Mouse (Mus musculus) MEL (cell line): ENCODE results near the gene Olfr279. TPM values are rescaled to one million over a fixed set of nuclear protein-coding genes. Genes with fewer than 3 reads are reported as not detected.

Experiments
- DNase-seq: peaks from one replicate; pipeline ENCODE4 v3.0.0; 2011; ENCODE audit warnings: low read depth, low spot score
- H3K27ac ChIP-seq: 2 replicates; pipeline ENCODE4 v1.5.1; 2012; ENCODE audit warnings: low read depth, mild to moderate bottlenecking, control low read depth, low read length, moderate library complexity; ENCODE audit not compliant: control insufficient read depth
- H3K27me3 ChIP-seq, 2 experiments: fragments of 150-350 bp in 1 of 2; sonication (generic) in 1 of 2; 2 replicates each; pipeline ENCODE4 v1.6.1; 2012; ENCODE audit warnings: low read length in 2 of 2, mild to moderate bottlenecking in 2 of 2, improper control_type of control experiment in 1 of 2, moderate library complexity in 1 of 2; ENCODE audit not compliant: insufficient read depth in 2 of 2, control insufficient read depth in 1 of 2
- H3K36me3 ChIP-seq, 2 experiments: 2 replicates each; pipeline ENCODE4 v1.6.1; 2012 to 2014; ENCODE audit warnings: low read length in 2 of 2, improper control_type of control experiment in 1 of 2, inconsistent platforms in 1 of 2, mild to moderate bottlenecking in 1 of 2; ENCODE audit not compliant: insufficient read depth in 2 of 2, control insufficient read depth in 1 of 2
- H3K4me1 ChIP-seq, 2 experiments: fragments of 150-350 bp in 1 of 2; sonication (generic) in 1 of 2; 2 replicates each; pipeline ENCODE4 v1.6.1; 2012; ENCODE audit warnings: low read length in 2 of 2, improper control_type of control experiment in 1 of 2, mild to moderate bottlenecking in 1 of 2; ENCODE audit not compliant: insufficient read depth in 2 of 2, control insufficient read depth in 1 of 2
- H3K4me3 ChIP-seq, 2 experiments: fragments of 150-350 bp in 1 of 2; sonication (generic) in 1 of 2; 2 replicates each; pipeline ENCODE4 v1.5.1; 2012; ENCODE audit warnings: low read depth in 2 of 2, low read length in 2 of 2, mild to moderate bottlenecking in 2 of 2, moderate library complexity in 2 of 2, control low read depth in 1 of 2, improper control_type of control experiment in 1 of 2; ENCODE audit not compliant: control insufficient read depth in 1 of 2, insufficient read depth in 1 of 2
- H3K79me2 ChIP-seq: 2 replicates; pipeline ENCODE4 v1.6.1; 2012; ENCODE audit warnings: mild to moderate bottlenecking, low read length, moderate library complexity; ENCODE audit not compliant: control insufficient read depth, poor library complexity, insufficient read depth
- H3K9ac ChIP-seq: 2 replicates; pipeline ENCODE4 v1.6.1; 2012; ENCODE audit warnings: low read depth, mild to moderate bottlenecking, control low read depth, low read length, moderate library complexity; ENCODE audit not compliant: control insufficient read depth, poor library complexity, severe bottlenecking
- H3K9me3 ChIP-seq: fragments of 150-350 bp; sonication (generic); replicated peaks from 2 replicates; pipeline ENCODE4 v1.6.1; 2012; ENCODE audit warnings: mild to moderate bottlenecking, low read length, improper control_type of control experiment, moderate library complexity; ENCODE audit not compliant: insufficient read depth
- CHD1 ChIP-seq: IDR thresholded peaks from 2 replicates; pipeline ENCODE4 v1.6.1; 2012; ENCODE audit warnings: low read depth, mild to moderate bottlenecking, inconsistent platforms, low read length, improper control_type of control experiment
- CHD2 ChIP-seq: IDR thresholded peaks from 2 replicates; pipeline ENCODE4 v1.6.1; 2011; ENCODE audit warnings: low read length, improper control_type of control experiment
- CTCF ChIP-seq, 3 experiments: IDR thresholded peaks in 2 of 3; conservative IDR thresholded peaks in 1 of 3; 2 replicates each; pipeline ENCODE4 v1.5.1; 2011 to 2012; ENCODE audit warnings: low read length in 3 of 3, low read depth in 2 of 3, mild to moderate bottlenecking in 2 of 3, improper control_type of control experiment in 1 of 3, inconsistent platforms in 1 of 3, mixed read lengths in 1 of 3, moderate library complexity in 1 of 3; ENCODE audit not compliant: control insufficient read depth in 1 of 3, insufficient read depth in 1 of 3, poor library complexity in 1 of 3, severe bottlenecking in 1 of 3
- E2F4 ChIP-seq: IDR thresholded peaks from 2 replicates; pipeline ENCODE4 v1.6.1; 2011; ENCODE audit warnings: low read depth, low read length, improper control_type of control experiment, borderline replicate concordance
- EP300 ChIP-seq, 2 experiments: IDR thresholded peaks; 2 replicates each; pipeline ENCODE4 v1.6.1; 2011; ENCODE audit warnings: improper control_type of control experiment in 2 of 2, low read length in 2 of 2, low read depth in 1 of 2, mild to moderate bottlenecking in 1 of 2
- ETS1 ChIP-seq: IDR thresholded peaks from 2 replicates; pipeline ENCODE4 v1.6.1; 2012; ENCODE audit warnings: low read depth, mild to moderate bottlenecking, inconsistent platforms, low read length, improper control_type of control experiment, moderate library complexity
- MAX ChIP-seq: IDR thresholded peaks from 2 replicates; pipeline ENCODE4 v1.6.1; 2011; ENCODE audit warnings: low read length, improper control_type of control experiment
- MEF2A ChIP-seq: IDR thresholded peaks from 2 replicates; pipeline ENCODE4 v1.6.1; 2014; ENCODE audit warnings: low read depth, mild to moderate bottlenecking, inconsistent platforms, low read length, improper control_type of control experiment; ENCODE audit not compliant: poor library complexity, insufficient replicate concordance, severe bottlenecking; ENCODE audit errors: extremely low read depth
- MXI1 ChIP-seq: IDR thresholded peaks from 2 replicates; pipeline ENCODE4 v1.6.1; 2011; ENCODE audit warnings: mild to moderate bottlenecking, low read depth, low read length, improper control_type of control experiment
- MYB ChIP-seq: IDR thresholded peaks from 2 replicates; pipeline ENCODE4 v1.6.1; 2011; ENCODE audit warnings: mild to moderate bottlenecking, low read depth, low read length, improper control_type of control experiment
- MYC ChIP-seq: IDR thresholded peaks from 2 replicates; pipeline ENCODE4 v1.6.1; 2011; ENCODE audit warnings: low read depth, mild to moderate bottlenecking, low read length, improper control_type of control experiment, moderate library complexity
- NELFE ChIP-seq: IDR thresholded peaks from 2 replicates; pipeline ENCODE4 v1.6.1; 2011; ENCODE audit warnings: low read depth, low read length, improper control_type of control experiment
- POLR2AphosphoS2 ChIP-seq: IDR thresholded peaks from 2 replicates; pipeline ENCODE4 v1.6.1; 2011; ENCODE audit warnings: low read length, improper control_type of control experiment
- RAD21 ChIP-seq: IDR thresholded peaks from 2 replicates; pipeline ENCODE4 v1.6.1; 2011; ENCODE audit warnings: mild to moderate bottlenecking, low read depth, low read length, improper control_type of control experiment
- SIN3A ChIP-seq: IDR thresholded peaks from 2 replicates; pipeline ENCODE4 v1.6.1; 2012; ENCODE audit warnings: low read length, improper control_type of control experiment, inconsistent platforms
- SMC3 ChIP-seq: IDR thresholded peaks from 2 replicates; pipeline ENCODE4 v1.6.1; 2011; ENCODE audit warnings: low read depth, low read length, improper control_type of control experiment
- TAL1 ChIP-seq: IDR thresholded peaks from 2 replicates; pipeline ENCODE4 v1.6.1; 2012; ENCODE audit warnings: mild to moderate bottlenecking, inconsistent platforms, low read length, moderate library complexity, mixed read lengths
- USF1 ChIP-seq: IDR thresholded peaks from 2 replicates; pipeline ENCODE4 v1.6.1; 2014; ENCODE audit warnings: low read depth, mild to moderate bottlenecking, inconsistent platforms, low read length, improper control_type of control experiment, moderate library complexity
- USF2 ChIP-seq, 2 experiments: IDR thresholded peaks; 2 replicates each; pipeline ENCODE4 v1.6.1; 2011 to 2012; ENCODE audit warnings: improper control_type of control experiment in 2 of 2, low read length in 2 of 2, borderline replicate concordance in 1 of 2, inconsistent platforms in 1 of 2, low read depth in 1 of 2, mild to moderate bottlenecking in 1 of 2; ENCODE audit not compliant: insufficient read depth in 1 of 2
- polyA plus RNA-seq, 2 experiments: library from polyadenylated mRNA; stranded (reverse) in 1 of 2; unstranded in 1 of 2; fragments of >175 nt in 1 of 2; fragments of >200 nt in 1 of 2; gene quantifications; 2 replicates each; pipeline versions ENCODE4 v1.2.1 to v1.2.4; 2012; ENCODE audit warnings: low replicate concordance in 2 of 2, low read depth in 1 of 2; ENCODE audit not compliant: insufficient read length in 2 of 2, insufficient read depth in 1 of 2, missing spikeins in 1 of 2
- total RNA-seq: library from RNA; depleted of rRNA; stranded (reverse); fragments of 300-350 nt; gene quantifications from 2 replicates; pipeline ENCODE4 v1.2.3, GENCODE M21; 2012

The Olfr279 gene
- total and polyA plus RNA-seq, 3 experiments = under 0.01 to 81.4 (median 0.03) TPM

GRCm38 (mm10) chr15:98509387-98509786 is 17.2 kb downstream of the Olfr279 start:
- no peaks in the 10 kb centered on the region for H3K9me3 ChIP-seq
- H3K79me2 ChIP-seq = no peaks in the 10 kb centered on the region; the same call in 1 of the 2 replicates
- TF ChIP-seq SIN3A = peak; percentile 58
- TF ChIP-seq TAL1 = no peak
- no peak for TF ChIP-seq MEF2A
- TF ChIP-seq ETS1 = 0 out of 2 replicates have a peak, but pooled peaks have one; percentile 23
- no peak; the same call in 1 of the 2 replicates for TF ChIP-seq RAD21
- TF ChIP-seq MXI1 = peak; percentile 80
- peak; percentile 72 for TF ChIP-seq USF1
- TF ChIP-seq SMC3 = peak; percentile 32
- TF ChIP-seq NELFE = 0 out of 2 replicates have a peak, but pooled peaks have one; percentile 16
- TF ChIP-seq CHD1 = no peak
- TF ChIP-seq CTCF (IDR thresholded peaks at IDR 0.05 in 2 of 3, conservative IDR thresholded peaks at IDR 0.05 in 1 of 3; ENCODE audit: control insufficient read depth in 1 of 3, insufficient read depth in 1 of 3, low read depth in 2 of 3, low read length in 3 of 3, poor library complexity in 1 of 3, severe bottlenecking in 1 of 3) = peak; percentile 18 to 61 (median 35); a peak in 5 of 6 replicates
- TF ChIP-seq USF2 (IDR thresholded peaks at IDR 0.05; ENCODE audit: borderline replicate concordance in 1 of 2, insufficient read depth in 1 of 2, low read depth in 1 of 2, low read length in 2 of 2) = no peak
- TF ChIP-seq CHD2 = no peak
- peak; percentile 96 for TF ChIP-seq MYC
- TF ChIP-seq EP300 (IDR thresholded peaks at IDR 0.05; ENCODE audit: low read depth in 1 of 2, low read length in 2 of 2) = peak in 1 of 2 experiments; percentile 4; a peak in 1 of 4 replicates
- peak; percentile 89 for TF ChIP-seq MAX
- TF ChIP-seq E2F4 = no peak
- TF ChIP-seq POLR2AphosphoS2 = no peak
- no peak for TF ChIP-seq MYB
- TF ChIP-seq, all 39 proteins: peak for 10
- no peaks in the 10 kb centered on the region for H3K27me3 ChIP-seq
- H3K4me1 ChIP-seq = peaks cover 18 to 37% of the 10 kb centered on the region in 2 experiments
- no peak overlapping the region for H3K4me3 ChIP-seq
- peak; percentile 72 for DNase-seq
- peaks cover 0 to 26% of the 10 kb centered on the region in 2 experiments; a peak in 2 of 4 replicates for H3K36me3 ChIP-seq
- H3K9ac ChIP-seq = no peak overlapping the region
- H3K27ac ChIP-seq = no peak overlapping the region
